Mouse (Mus musculus) megakaryocyte, embryonic 14.5 days (primary cell): Measurements from ENCODE around the gene Mrps11.

Source experiments
- FLI1 ChIP-seq: IDR thresholded peaks from 2 replicates; pipeline ENCODE4 v1.6.1; 2012; ENCODE audit warnings: low read length, inconsistent platforms, mixed read lengths
- GATA1 ChIP-seq: IDR thresholded peaks from 3 replicates; pipeline ENCODE4 v1.6.1; 2012; ENCODE audit warnings: mixed read lengths, low read length, inconsistent platforms, borderline replicate concordance

GRCm38 (mm10) chr7:78814766-78815165 lies 31.8 kb downstream of the Mrps11 start:
- no peak for TF ChIP-seq GATA1
- no peak for TF ChIP-seq FLI1
